Mouse (Mus musculus) midbrain, embryonic 15.5 days (tissue): ENCODE results near the gene Olfr1532-ps1. TPM values are rescaled to one million over a fixed set of nuclear protein-coding genes. Genes with fewer than 3 reads are reported as not detected.
"Not testable (repeated sequence)": the region's sequence is repeated elsewhere in the genome, so short reads cannot be mapped to it uniquely, and the experiment has no call there.

ENCODE experiments used
- ATAC-seq: fragments of 200-750 bp; cut with Nextera tagmentation; replicated peaks from 2 replicates; pipeline ENCODE4 v1.8.0; 2017; ENCODE audit warnings: moderate TSS enrichment
- H3K27ac ChIP-seq: fragments of 300-500 bp; sonication (generic); 2 replicates; pipeline ENCODE4 v1.5.1; 2015; ENCODE audit warnings: mild to moderate bottlenecking, inconsistent platforms
- H3K27me3 ChIP-seq: fragments of 300-500 bp; sonication (generic); replicated peaks from 2 replicates; pipeline ENCODE4 v1.6.1; 2015; ENCODE audit warnings: inconsistent platforms
- H3K36me3 ChIP-seq: fragments of 300-500 bp; sonication (generic); replicated peaks from 2 replicates; pipeline ENCODE4 v1.6.1; 2015; ENCODE audit warnings: inconsistent platforms
- H3K4me1 ChIP-seq: fragments of 300-500 bp; sonication (generic); 2 replicates; pipeline ENCODE4 v1.6.1; 2015; ENCODE audit warnings: inconsistent platforms
- H3K4me2 ChIP-seq: fragments of 300-500 bp; sonication (generic); 2 replicates; pipeline ENCODE4 v1.6.1; 2015; ENCODE audit warnings: inconsistent platforms, mild to moderate bottlenecking, moderate library complexity
- H3K4me3 ChIP-seq: fragments of 300-500 bp; sonication (generic); 2 replicates; pipeline ENCODE4 v1.5.1; 2015; ENCODE audit warnings: mild to moderate bottlenecking, inconsistent platforms
- H3K9ac ChIP-seq: fragments of 300-500 bp; sonication (generic); 2 replicates; pipeline ENCODE4 v1.6.1; 2015; ENCODE audit warnings: mild to moderate bottlenecking, inconsistent platforms
- H3K9me3 ChIP-seq: fragments of 300-500 bp; sonication (generic); 2 replicates; pipeline ENCODE4 v1.6.1; 2016; ENCODE audit warnings: inconsistent platforms
- WGBS: fragments of 180-500 bp; shearing (Covaris S2); methylation state at CpG from one replicate; pipeline ENCODE4 v1.1.7; 2015; ENCODE audit warnings: mixed read lengths; 5-methylcytosine and 5-hydroxymethylcytosine counted together
- polyA plus RNA-seq: library from polyadenylated mRNA; unstranded; fragments of >200 nt; fragmentation: Nextera tagmentation; extraction: Ambion mirVana; gene quantifications from 2 replicates; pipeline ENCODE4 v1.2.1, GENCODE M21; 2015

Olfr1532-ps1 gene
- polyA plus RNA-seq = not detected in 2 replicates

DNA sequence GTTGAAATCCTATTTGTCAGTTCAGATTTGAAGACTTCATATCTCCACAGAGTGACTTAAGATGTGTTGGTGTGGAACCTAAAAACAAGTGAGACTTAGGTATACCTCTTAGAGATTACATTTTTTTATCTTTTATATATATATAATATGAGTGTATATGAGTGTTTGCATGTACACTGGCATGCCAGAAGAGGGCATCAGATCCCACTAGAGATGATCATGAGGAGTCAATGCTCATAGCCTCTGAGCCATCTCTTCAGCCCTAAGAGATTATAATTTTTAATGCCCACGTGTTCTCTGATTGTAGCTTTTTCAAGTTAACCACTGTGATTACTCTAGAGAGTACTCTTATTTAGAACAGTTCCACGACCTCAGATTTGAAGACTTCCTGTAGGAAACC, at the start of gene Olfr1532-ps1:
TSS of gene Olfr1532-ps1 (plus strand) at position 326 of the 400 bp plus-strand sequence.
- Histone ChIP-seq H3K4me1 (no peaks in the 10 kb centered on the region), H3K27me3 (no peaks in the 10 kb centered on the region), H3K4me2 (no peak within 1 kb of the TSS), H3K4me3 (no peak within 1 kb of the TSS), H3K9me3 (no peaks in the 10 kb centered on the region), H3K9ac (no peak within 1 kb of the TSS), H3K36me3 (no peaks in the 10 kb centered on the region), H3K27ac (no peak within 1 kb of the TSS)
- 59% methylated on average over 2 of the region's 2 CpGs for WGBS
- no peak for ATAC-seq

DNA sequence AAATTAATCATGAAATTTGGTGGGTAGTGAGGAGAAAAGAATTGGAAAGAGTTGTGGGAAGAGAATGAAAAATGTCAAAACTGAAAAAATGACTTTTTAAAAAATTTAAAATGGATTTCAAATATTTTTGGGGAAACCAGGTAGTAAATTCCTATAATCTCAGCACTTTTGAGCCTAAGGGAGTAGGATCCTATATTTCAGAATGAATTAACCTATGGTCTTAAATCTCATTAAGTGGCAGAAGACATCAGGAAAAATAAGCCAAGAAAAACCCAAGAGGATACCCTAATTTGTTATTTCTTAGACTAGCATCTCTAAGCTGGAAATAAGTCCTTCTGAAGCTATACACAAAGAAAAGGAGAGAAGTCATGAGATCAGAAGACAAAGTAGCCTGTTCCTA, 44.9 kb upstream of the Olfr1532-ps1 start, which contains the start of gene Olfr704:
TSS of gene Olfr704 (plus strand) at position 301 of the 400 bp plus-strand sequence.
- Histone ChIP-seq H3K27ac (no peak within 1 kb of the TSS), H3K4me3 (no peak within 1 kb of the TSS), H3K9me3 (no peaks in the 10 kb centered on the region), H3K27me3 (no peaks in the 10 kb centered on the region), H3K4me1 (no peaks in the 10 kb centered on the region), H3K36me3 (no peaks in the 10 kb centered on the region), H3K9ac (no peak within 1 kb of the TSS), H3K4me2 (no peak within 1 kb of the TSS)
- no peak for ATAC-seq

DNA sequence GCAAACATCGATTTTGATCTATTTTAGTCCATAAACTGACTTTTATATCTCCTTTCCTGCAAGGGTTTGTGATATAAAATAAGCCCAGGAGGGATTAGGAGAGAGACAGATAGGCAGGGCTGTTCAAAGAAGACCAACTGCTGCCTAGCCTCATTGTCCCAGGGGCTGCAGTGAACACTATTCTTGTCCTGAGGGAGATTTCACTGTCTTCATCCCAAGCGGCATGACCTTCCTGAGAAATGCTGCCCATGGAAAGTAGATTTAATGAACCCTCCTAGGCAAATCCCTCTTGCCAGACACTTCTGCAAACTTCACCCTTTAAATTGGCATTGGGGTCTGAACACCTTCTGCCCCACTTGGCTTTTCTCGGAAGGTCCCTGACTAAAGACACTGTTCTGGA, 31.0 kb upstream of the Olfr1532-ps1 start, which contains the start of gene Olfr705:
TSS of gene Olfr705 (minus strand) at position 101 of the 400 bp plus-strand sequence.
- 76% methylated on average over 3 of the region's 3 CpGs for WGBS
- no peak for ATAC-seq
- Histone ChIP-seq H3K9ac (no peak within 1 kb of the TSS), H3K27ac (no peak within 1 kb of the TSS), H3K4me1 (no peaks in the 10 kb centered on the region), H3K9me3 (no peaks in the 10 kb centered on the region), H3K4me2 (no peak within 1 kb of the TSS), H3K4me3 (no peak within 1 kb of the TSS), H3K27me3 (no peaks in the 10 kb centered on the region), H3K36me3 (no peaks in the 10 kb centered on the region)

DNA sequence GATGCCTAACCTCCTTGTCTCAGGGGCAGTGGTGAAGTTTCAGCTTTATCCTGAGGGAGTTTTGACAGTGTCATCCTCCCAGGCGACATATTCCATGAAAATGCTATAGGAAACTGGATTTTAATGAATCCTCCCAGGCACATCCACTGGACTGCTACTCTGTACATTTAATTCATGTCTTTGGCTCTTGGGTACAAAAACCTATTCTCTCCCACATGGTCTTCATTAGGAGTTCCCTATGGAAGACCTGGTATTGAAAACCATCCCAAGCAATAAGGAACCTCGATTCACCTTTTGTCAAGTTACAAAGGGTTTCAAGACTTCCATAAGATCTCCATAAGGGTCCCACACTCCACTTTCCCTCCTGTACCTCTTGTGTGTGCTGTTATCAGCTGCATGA, 19.7 kb upstream of the Olfr1532-ps1 start, which contains the start of gene Olfr706:
TSS of gene Olfr706 (minus strand) at position 101 of the 400 bp plus-strand sequence.
- Histone ChIP-seq H3K27me3 (no peaks in the 10 kb centered on the region), H3K4me3 (no peak within 1 kb of the TSS), H3K9ac (no peak within 1 kb of the TSS), H3K4me1 (no peaks in the 10 kb centered on the region), H3K9me3 (no peaks in the 10 kb centered on the region), H3K36me3 (no peaks in the 10 kb centered on the region), H3K4me2 (no peak within 1 kb of the TSS), H3K27ac (no peak within 1 kb of the TSS)
- 88% methylated on average over 2 of the region's 2 CpGs for WGBS
- no peak for ATAC-seq

DNA sequence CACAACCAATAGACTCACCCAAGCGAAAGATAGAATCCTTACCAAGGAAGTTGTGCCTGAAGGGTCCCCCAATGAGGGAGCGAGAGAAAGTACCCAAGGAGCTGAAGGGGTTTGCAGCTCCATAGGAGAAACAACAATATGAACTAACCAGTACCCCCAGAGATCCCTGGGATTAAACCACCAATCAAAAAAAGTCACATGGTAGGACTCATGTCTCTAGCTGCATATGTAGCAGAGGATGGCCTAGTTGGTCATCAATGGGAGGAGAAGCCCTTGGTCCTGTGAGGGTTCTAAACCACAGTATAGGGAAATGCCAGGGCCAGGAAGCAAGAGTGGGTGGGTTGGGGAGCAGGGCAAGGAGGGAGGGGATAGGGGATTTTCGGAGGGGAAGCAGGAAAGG, 6.7 kb upstream of the Olfr1532-ps1 start, which contains the start of gene Olfr707:
TSS of gene Olfr707 (minus strand) at position 101 of the 400 bp plus-strand sequence.
- H3K4me1 ChIP-seq, H3K4me2 ChIP-seq, H3K27me3 ChIP-seq, H3K36me3 ChIP-seq, ATAC-seq, H3K4me3 ChIP-seq, H3K27ac ChIP-seq, H3K9me3 ChIP-seq, H3K9ac ChIP-seq: not testable (repeated sequence)
- WGBS = 87% methylated on average over 3 of the region's 3 CpGs

DNA sequence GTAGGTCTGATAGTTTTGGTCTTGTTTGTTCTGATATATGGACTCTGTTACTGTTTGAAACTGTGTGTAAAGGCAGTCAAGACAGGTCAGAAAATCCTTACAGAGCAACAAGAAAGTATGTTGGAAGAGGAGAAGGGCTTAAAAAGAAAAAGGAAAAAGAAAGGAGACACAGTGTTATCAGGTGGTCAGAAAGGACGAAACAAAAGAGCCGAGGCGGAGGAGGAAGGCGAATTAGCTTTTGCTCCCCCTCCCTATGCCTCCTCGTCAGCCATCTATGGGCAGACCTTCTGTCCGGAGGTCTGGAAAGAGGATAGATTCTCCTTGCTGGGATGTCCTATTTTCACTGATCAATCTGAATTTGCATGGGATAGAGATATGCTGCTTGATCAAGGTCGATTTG, 13.2 kb downstream of the Olfr1532-ps1 start:
- not testable (repeated sequence) for H3K27me3 ChIP-seq, H3K36me3 ChIP-seq, H3K4me3 ChIP-seq, ATAC-seq, H3K9me3 ChIP-seq, H3K4me2 ChIP-seq, H3K27ac ChIP-seq, H3K9ac ChIP-seq, H3K4me1 ChIP-seq
- WGBS = 92% methylated on average over 7 of the region's 7 CpGs

DNA sequence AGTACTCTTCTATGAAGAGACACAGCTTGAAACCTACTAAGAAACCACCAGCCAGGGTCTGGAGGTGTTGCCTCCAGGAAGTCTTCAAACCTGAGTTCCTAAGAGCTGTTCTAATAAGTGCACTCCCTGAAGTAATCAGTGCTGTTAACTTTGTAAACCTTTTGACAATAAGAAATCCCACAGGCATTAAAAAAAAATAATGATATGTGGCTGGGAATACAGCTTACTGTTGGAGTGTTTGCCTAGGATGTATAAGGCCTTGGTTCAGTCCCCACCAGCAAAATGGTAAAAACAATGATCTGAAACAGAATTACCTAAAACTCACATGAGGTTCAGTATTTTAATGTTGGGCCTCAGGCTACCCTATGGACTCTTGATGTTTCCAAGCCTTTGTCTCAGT, 24.3 kb downstream of the Olfr1532-ps1 start, which contains the start of gene Olfr709-ps1:
TSS of gene Olfr709-ps1 (minus strand) at position 101 of the 400 bp plus-strand sequence.
- no peak within 1 kb of the TSS for H3K9ac ChIP-seq
- no peaks in the 10 kb centered on the region for H3K27me3 ChIP-seq
- no peak within 1 kb of the TSS for H3K27ac ChIP-seq
- no peak within 1 kb of the TSS for H3K4me2 ChIP-seq
- H3K4me1 ChIP-seq = no peaks in the 10 kb centered on the region
- no peaks in the 10 kb centered on the region for H3K9me3 ChIP-seq
- no peak for ATAC-seq
- no peak within 1 kb of the TSS for H3K4me3 ChIP-seq
- no peaks in the 10 kb centered on the region for H3K36me3 ChIP-seq

DNA sequence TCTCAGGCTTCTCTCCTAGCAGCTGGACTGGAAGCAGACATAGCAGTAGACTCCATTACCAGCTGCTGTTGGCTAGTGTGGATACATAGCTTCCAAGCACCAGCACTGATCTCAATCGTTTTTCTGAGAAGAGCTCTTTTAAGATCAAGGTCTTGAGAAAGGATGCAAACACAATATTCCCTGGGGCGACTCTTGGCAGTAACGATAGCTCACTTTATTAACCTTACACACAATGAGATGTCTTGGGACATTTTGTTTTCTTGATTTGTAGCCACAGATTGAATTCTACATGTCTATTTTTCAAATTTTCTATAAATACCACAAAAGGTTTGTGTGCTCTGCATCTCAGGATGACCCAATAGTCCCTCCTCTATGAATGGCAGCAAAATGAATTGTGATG, 40.4 kb downstream of the Olfr1532-ps1 start, which contains the start of gene Olfr710:
TSS of gene Olfr710 (minus strand) at position 101 of the 400 bp plus-strand sequence.
- no peak for ATAC-seq
- H3K9me3 ChIP-seq = no peaks in the 10 kb centered on the region
- no peak within 1 kb of the TSS for H3K27ac ChIP-seq
- no peak within 1 kb of the TSS for H3K4me2 ChIP-seq
- no peak within 1 kb of the TSS for H3K4me3 ChIP-seq
- WGBS = 78% methylated on average over 3 of the region's 3 CpGs
- no peak within 1 kb of the TSS for H3K9ac ChIP-seq
- H3K27me3 ChIP-seq = no peaks in the 10 kb centered on the region
- no peaks in the 10 kb centered on the region for H3K4me1 ChIP-seq
- no peaks in the 10 kb centered on the region for H3K36me3 ChIP-seq

DNA sequence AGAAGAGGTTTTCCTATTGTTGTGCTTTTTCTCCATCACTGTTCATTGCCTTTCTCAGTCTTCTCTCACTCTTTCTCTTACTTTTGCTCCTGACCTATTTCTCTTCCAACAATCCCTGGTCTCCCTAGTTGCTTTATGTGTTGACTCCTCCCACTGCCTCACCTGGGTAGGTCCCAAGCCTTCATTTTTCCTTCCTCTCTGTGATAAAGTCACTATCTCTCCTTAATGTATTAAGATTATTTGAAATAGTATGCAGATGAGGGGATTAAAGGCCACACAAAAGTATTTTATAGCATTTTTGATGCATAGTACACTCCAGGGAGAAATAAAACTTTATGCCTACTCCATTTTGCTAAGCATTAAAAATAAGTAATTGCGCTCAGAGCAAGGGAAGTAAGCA, 56.0 kb downstream of the Olfr1532-ps1 start, which contains the start of gene Olfr6:
TSS of gene Olfr6 (minus strand) at position 101 of the 400 bp plus-strand sequence.
- Histone ChIP-seq H3K4me1 (no peaks in the 10 kb centered on the region), H3K4me2 (no peak within 1 kb of the TSS), H3K9ac (no peak within 1 kb of the TSS), H3K9me3 (peaks cover 4% of the 10 kb centered on the region; the same call in 1 of the 2 replicates), H3K4me3 (no peak within 1 kb of the TSS), H3K27ac (no peak within 1 kb of the TSS), H3K36me3 (no peaks in the 10 kb centered on the region), H3K27me3 (no peaks in the 10 kb centered on the region)
- no peak for ATAC-seq
- WGBS = 85% methylated on average over 1 of the region's 1 CpGs

Other genes with a start within 250 kb of the Olfr1532-ps1 start
- 0.05 TPM in 1 of 2 replicates, not detected in the other for gene Olfr693, start 227.4 kb upstream of the Olfr1532-ps1 start, polyA plus RNA-seq
- gene Olfr694, start 216.2 kb upstream of the Olfr1532-ps1 start, polyA plus RNA-seq = not detected in 2 replicates
- not detected in 2 replicates for gene Olfr695, start 191.6 kb upstream of the Olfr1532-ps1 start, polyA plus RNA-seq
- not detected in 2 replicates for gene Olfr697, start 165.6 kb upstream of the Olfr1532-ps1 start, polyA plus RNA-seq
- gene Olfr698, start 152.6 kb upstream of the Olfr1532-ps1 start, polyA plus RNA-seq = not detected in 2 replicates
- gene Olfr699, start 114.8 kb upstream of the Olfr1532-ps1 start, polyA plus RNA-seq = not detected in 2 replicates
- not detected in 2 replicates for gene Olfr700, start 99.2 kb upstream of the Olfr1532-ps1 start, polyA plus RNA-seq
- not detected in 2 replicates for gene Olfr701, start 93.9 kb upstream of the Olfr1532-ps1 start, polyA plus RNA-seq
- gene Olfr702, start 74.1 kb upstream of the Olfr1532-ps1 start, polyA plus RNA-seq = not detected in 2 replicates
- gene Olfr703, start 64.6 kb upstream of the Olfr1532-ps1 start, polyA plus RNA-seq = not detected in 2 replicates
- gene Olfr704, start 44.8 kb upstream of the Olfr1532-ps1 start, polyA plus RNA-seq = not detected in 2 replicates
- not detected in 2 replicates for gene Olfr705, start 31.1 kb upstream of the Olfr1532-ps1 start, polyA plus RNA-seq
- not detected in 2 replicates for gene Olfr706, start 19.8 kb upstream of the Olfr1532-ps1 start, polyA plus RNA-seq
- not detected in 2 replicates for gene Olfr707, start 6.8 kb upstream of the Olfr1532-ps1 start, polyA plus RNA-seq
- gene Olfr709-ps1, start 24.2 kb downstream of the Olfr1532-ps1 start, polyA plus RNA-seq = not detected in 2 replicates
- gene Olfr710, start 40.3 kb downstream of the Olfr1532-ps1 start, polyA plus RNA-seq = not detected in 2 replicates
- not detected in 2 replicates for gene Olfr6, start 55.9 kb downstream of the Olfr1532-ps1 start, polyA plus RNA-seq
- not detected in 2 replicates for gene Olfr711, start 67.5 kb downstream of the Olfr1532-ps1 start, polyA plus RNA-seq
- not detected in 2 replicates for gene Olfr2, start 98.1 kb downstream of the Olfr1532-ps1 start, polyA plus RNA-seq
- gene Olfr713, start 123.2 kb downstream of the Olfr1532-ps1 start, polyA plus RNA-seq = not detected in 2 replicates
- not detected in 2 replicates for gene Olfr714, start 163.0 kb downstream of the Olfr1532-ps1 start, polyA plus RNA-seq
- gene Olfr17, start 185.2 kb downstream of the Olfr1532-ps1 start, polyA plus RNA-seq = not detected in 2 replicates
- not detected in 2 replicates for gene Olfr715b, start 202.4 kb downstream of the Olfr1532-ps1 start, polyA plus RNA-seq
- not detected in 2 replicates for gene Olfr715, start 223.1 kb downstream of the Olfr1532-ps1 start, polyA plus RNA-seq
- gene Olfr716, start 230.3 kb downstream of the Olfr1532-ps1 start, polyA plus RNA-seq = not detected in 2 replicates